Mouse (Mus musculus) bone marrow, adult 2 months (tissue): ENCODE data around the gene S100a1. TPM values are rescaled to one million over a fixed set of nuclear protein-coding genes. Genes with fewer than 3 reads are reported as not detected.

Source experiments
- H3K27ac ChIP-seq: fragments of 200-500 bp; 2 replicates; pipeline ENCODE4 v1.5.1; 2012; ENCODE audit warnings: low read depth, mild to moderate bottlenecking, control low read depth, inconsistent platforms, low read length; ENCODE audit not compliant: control insufficient read depth, poor library complexity, insufficient read depth
- H3K4me1 ChIP-seq: fragments of 200-500 bp; 2 replicates; pipeline ENCODE4 v1.6.1; 2011; ENCODE audit warnings: low read length; ENCODE audit not compliant: control insufficient read depth, insufficient read depth
- H3K4me3 ChIP-seq: fragments of 200-500 bp; replicated peaks from 2 replicates; pipeline ENCODE3; 2011; ENCODE audit warnings: mild to moderate bottlenecking, low read depth, low read length, control low read depth; ENCODE audit not compliant: control insufficient read depth
- CTCF ChIP-seq: fragments of 200-500 bp; IDR thresholded peaks from 2 replicates; pipeline ENCODE4 v1.5.1; 2011; ENCODE audit warnings: low read length, control low read depth; ENCODE audit not compliant: control insufficient read depth, insufficient read depth
- POLR2A ChIP-seq: fragments of 200-500 bp; IDR thresholded peaks from 2 replicates; pipeline ENCODE4 v1.6.1; 2011; ENCODE audit warnings: low read depth, mild to moderate bottlenecking, control low read depth, low read length, borderline replicate concordance; ENCODE audit not compliant: control insufficient read depth
- WGBS: fragments of 180-500 bp; shearing (Covaris S2); methylation state at CpG from one replicate; pipeline ENCODE4 v1.1.7; 2018; 5-methylcytosine and 5-hydroxymethylcytosine counted together
- polyA plus RNA-seq: library from polyadenylated mRNA; stranded (reverse); fragments of >200 nt; gene quantifications from 2 replicates; pipeline ENCODE4 v1.2.4, GENCODE M21; 2011; ENCODE audit warnings: low replicate concordance; ENCODE audit not compliant: missing spikeins, insufficient read depth, insufficient read length

The S100a1 gene
- polyA plus RNA-seq, 1 experiment, result 34.4 TPM

- H3K27ac ChIP-seq, result no peak overlapping the region
- 77% methylated on average over 4 of the region's 4 CpGs for WGBS
- TF ChIP-seq CTCF (no peak), POLR2A (no peak)
These were observed 1.6 kb upstream of the S100a1 start for GRCm38 (mm10) chr3:90515789-90516188.

GRCm38 (mm10) chr3:90515242-90515641 is 1.1 kb upstream of the S100a1 start:
- 4% methylated on average over 1 of the region's 1 CpGs for WGBS
- no peak overlapping the region for H3K27ac ChIP-seq
- peaks cover 3% of the 10 kb centered on the region; the same call in 1 of the 2 replicates for H3K4me1 ChIP-seq
- TF ChIP-seq CTCF (no peak), POLR2A (no peak)
- H3K4me3 ChIP-seq, result peak overlapping the region; percentile 74

More at GRCm38 (mm10) chr3:90515789-90516188, 1.6 kb upstream of the S100a1 start:
- H3K4me3 ChIP-seq, result peak overlapping the region; percentile 10
- peaks cover 3% of the 10 kb centered on the region; the same call in 1 of the 2 replicates for H3K4me1 ChIP-seq

- peak overlapping the region; percentile 74 for H3K4me3 ChIP-seq
- no peak overlapping the region for H3K27ac ChIP-seq
- WGBS, result 2% methylated on average over 10 of the region's 10 CpGs
- peak; percentile 69; the same call in 1 of the 2 replicates for TF ChIP-seq POLR2A
- no peak for TF ChIP-seq CTCF
- H3K4me1 ChIP-seq, result peaks cover 3% of the 10 kb centered on the region; the same call in 1 of the 2 replicates
These were observed 499 bp upstream of the S100a1 start for GRCm38 (mm10) chr3:90514691-90515090.

DNA sequence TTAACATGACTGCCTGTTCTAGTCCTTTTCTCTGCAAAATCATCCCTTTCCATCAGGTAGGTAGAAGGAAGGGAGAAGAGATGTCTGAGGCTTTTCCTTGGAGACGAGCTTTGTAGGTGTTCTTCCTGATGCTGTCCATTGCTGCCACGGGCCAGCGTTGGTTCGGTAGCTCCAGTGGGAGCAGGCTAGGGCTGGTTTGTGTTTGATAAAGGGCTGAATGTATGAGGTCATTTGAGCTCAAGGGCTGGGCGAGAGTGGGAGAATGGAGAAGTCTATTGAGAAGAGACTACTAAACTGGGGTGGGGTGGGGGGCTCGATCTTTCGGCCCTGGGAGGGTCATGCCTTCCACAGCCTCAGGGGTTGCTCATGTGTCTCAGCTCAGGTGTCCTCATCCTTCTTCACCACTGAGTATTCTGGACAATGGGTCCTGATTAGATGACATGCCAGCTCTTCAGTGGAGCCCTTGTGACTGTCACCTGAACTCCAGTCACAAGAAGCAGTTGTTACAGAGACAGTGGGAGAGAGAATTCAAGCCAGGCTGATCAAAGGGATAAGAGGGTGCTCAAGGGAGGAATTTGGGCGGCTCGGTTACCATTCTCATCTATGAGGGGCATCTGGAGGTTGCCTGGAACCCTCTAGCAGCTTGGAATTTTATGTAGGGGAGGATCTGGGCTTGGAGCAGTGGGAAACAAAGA is 1.1 kb downstream of the S100a1 start:
- peaks cover 3% of the 10 kb centered on the region; the same call in 1 of the 2 replicates for H3K4me1 ChIP-seq
- H3K27ac ChIP-seq, result no peak overlapping the region
- TF ChIP-seq POLR2A, result no peak
- TF ChIP-seq CTCF, result no peak

GRCm38 (mm10) chr3:90512276-90512675 is 1.9 kb downstream of the S100a1 start:
- Histone ChIP-seq H3K4me3 (no peak overlapping the region), H3K4me1 (peaks cover 3% of the 10 kb centered on the region; the same call in 1 of the 2 replicates), H3K27ac (no peak overlapping the region)
- WGBS, result 75% methylated on average over 5 of the region's 5 CpGs
- TF ChIP-seq POLR2A, result no peak
- no peak for TF ChIP-seq CTCF

More for the DNA sequence above, 1.1 kb downstream of the S100a1 start:
- 81% methylated on average over 9 of the region's 9 CpGs for WGBS
- no peak overlapping the region for H3K4me3 ChIP-seq

DNA sequence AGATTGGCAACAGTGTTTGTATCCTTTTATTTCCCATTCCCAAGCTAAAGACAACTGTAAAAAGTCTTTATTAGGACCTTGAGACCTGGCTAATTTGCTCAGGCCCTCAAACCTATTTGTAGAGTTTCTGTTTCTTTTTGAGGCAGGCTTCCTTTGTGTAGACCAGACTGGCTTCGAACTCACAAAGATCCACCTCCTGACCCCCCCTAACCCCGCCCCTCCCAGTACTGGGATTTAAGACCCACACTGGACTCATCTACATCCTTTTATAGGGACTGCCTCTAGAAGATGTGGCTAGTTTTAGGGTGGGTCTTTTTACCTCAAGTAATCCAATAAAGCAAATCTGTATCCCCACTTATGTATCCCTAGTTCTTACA is 4.5 kb downstream of the S100a1 start:
- no peak for TF ChIP-seq CTCF
- no peak for TF ChIP-seq POLR2A
- H3K4me1 ChIP-seq, result peaks cover 1% of the 10 kb centered on the region; the same call in 1 of the 2 replicates
- WGBS, result 13% methylated on average over 2 of the region's 2 CpGs
- H3K27ac ChIP-seq, result no peak overlapping the region; the same call in 1 of the 2 replicates
- no peak overlapping the region for H3K4me3 ChIP-seq

DNA sequence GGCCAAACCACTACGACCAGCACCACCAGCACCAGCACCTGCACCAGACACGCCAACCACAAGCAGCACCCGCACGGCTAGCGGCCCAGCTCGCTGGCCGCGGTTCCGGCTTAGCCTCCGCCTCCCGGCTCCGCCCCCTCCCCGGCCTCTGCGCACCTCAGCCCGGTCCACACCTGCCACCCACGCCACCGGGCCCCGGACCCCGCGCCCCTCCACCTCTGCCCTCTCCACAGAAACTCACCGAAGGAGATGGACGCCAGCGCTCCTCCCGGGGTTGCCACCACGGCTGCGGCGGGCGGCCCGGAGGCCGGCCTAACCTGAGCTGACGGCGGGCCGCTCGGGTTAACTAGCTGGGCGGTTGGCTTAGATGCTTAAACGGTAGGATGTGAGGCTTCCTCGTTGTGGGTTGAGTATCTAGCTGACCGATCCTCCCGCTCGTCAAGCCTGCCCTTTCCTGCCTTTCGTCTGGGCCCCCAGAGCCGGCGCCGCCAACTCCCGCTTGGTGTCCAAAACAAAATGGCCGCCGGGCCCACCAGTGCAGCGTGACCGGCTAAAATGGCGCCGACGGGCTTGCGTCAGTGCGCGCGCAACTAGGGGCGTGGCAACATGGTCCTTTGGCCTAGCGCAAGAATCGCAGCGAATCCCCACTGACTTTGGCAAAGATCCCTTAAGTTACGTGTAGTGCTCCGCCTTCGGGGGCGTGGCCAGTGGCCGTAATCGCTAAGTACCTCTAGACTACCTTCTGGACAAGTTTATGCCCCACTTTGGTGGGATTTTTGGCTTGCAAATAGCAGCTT is 5.0 kb downstream of the S100a1 start, which contains the start of gene Chtop:
TSS of gene Chtop (minus strand) at position 549 of the 797 bp plus-strand sequence.
- under 1% methylated on average over 64 of the region's 66 CpGs for WGBS
- peak within 1 kb of the TSS; percentile 90 for H3K4me3 ChIP-seq
- peaks cover 1% of the 10 kb centered on the region; the same call in 1 of the 2 replicates for H3K4me1 ChIP-seq
- peak within 1 kb of the TSS; percentile 91 for H3K27ac ChIP-seq
- peak; percentile 64; the same call in 1 of the 2 replicates for TF ChIP-seq POLR2A
- no peak for TF ChIP-seq CTCF
